Mouse (Mus musculus): ENCODE measurements around the gene Retreg2. TPM values are rescaled to one million over a fixed set of nuclear protein-coding genes. Genes with fewer than 3 reads are reported as not detected.

Gene Retreg2
- polyA plus RNA-seq, 1 experiment from 2014 or later, result 47.8 TPM

GRCm38 (mm10) chr1:75192452-75192851 is 49.9 kb downstream of the Retreg2 start:
- H3K4me2 ChIP-seq, result peak overlapping the region; percentile 87
- H3K27me3 ChIP-seq (replicated peaks), result no peaks in the 10 kb centered on the region
- peak overlapping the region; percentile 83 for H3K9ac ChIP-seq
- ATAC-seq (ENCODE audit: insufficient read depth, low FRiP score, low read depth), result peak; percentile 49
- peak overlapping the region; percentile 90 for H3K4me3 ChIP-seq (replicated peaks)
- WGBS, result under 1% methylated on average over 19 of the region's 19 CpGs
- H3K4me1 ChIP-seq, result peaks cover 19% of the 10 kb centered on the region
- peak overlapping the region; percentile 98 for H3K27ac ChIP-seq
- peaks cover 20% of the 10 kb centered on the region for H3K36me3 ChIP-seq
- H3K9me3 ChIP-seq, result no peaks in the 10 kb centered on the region

Other genes starting within 250 kb of the Retreg2 start
- gene Cryba2, start 249.6 kb upstream of the Retreg2 start, polyA plus RNA-seq (2015; fragmentation: Nextera tagmentation; extraction: Ambion mirVana), result 2.2 and 3.9 TPM in 2 replicates
- gene Cfap65, start 207.2 kb upstream of the Retreg2 start, polyA plus RNA-seq (2015; fragmentation: Nextera tagmentation; extraction: Ambion mirVana), result 0.06 TPM in 1 of 2 replicates, not detected in the other
- gene Ihh, start 191.1 kb upstream of the Retreg2 start, polyA plus RNA-seq (2015; fragmentation: Nextera tagmentation; extraction: Ambion mirVana), result 24.3 and 31.0 TPM in 2 replicates
- 8.6 and 9.5 TPM in 2 replicates for gene Nhej1, start 17.6 kb upstream of the Retreg2 start, polyA plus RNA-seq (2015; fragmentation: Nextera tagmentation; extraction: Ambion mirVana)
- gene Slc23a3, start 8.9 kb upstream of the Retreg2 start, polyA plus RNA-seq (2015; fragmentation: Nextera tagmentation; extraction: Ambion mirVana), result 0.49 and 0.86 TPM in 2 replicates
- gene Cnppd1, start 67 bp upstream of the Retreg2 start, polyA plus RNA-seq (2015; fragmentation: Nextera tagmentation; extraction: Ambion mirVana), result 38.8 and 44.9 TPM in 2 replicates
- gene Zfand2b, start 25.9 kb downstream of the Retreg2 start, polyA plus RNA-seq (2015; fragmentation: Nextera tagmentation; extraction: Ambion mirVana), result 41.0 and 41.2 TPM in 2 replicates
- gene Abcb6, start 37.6 kb downstream of the Retreg2 start, polyA plus RNA-seq (2015; fragmentation: Nextera tagmentation; extraction: Ambion mirVana), result 23.9 and 26.8 TPM in 2 replicates
- gene Ankzf1, start 49.4 kb downstream of the Retreg2 start, polyA plus RNA-seq (2015; fragmentation: Nextera tagmentation; extraction: Ambion mirVana), result 24.7 and 26.7 TPM in 2 replicates
- gene Atg9a, start 49.4 kb downstream of the Retreg2 start, polyA plus RNA-seq (2015; fragmentation: Nextera tagmentation; extraction: Ambion mirVana), result 26.5 and 27.0 TPM in 2 replicates
- gene Glb1l, start 68.0 kb downstream of the Retreg2 start, polyA plus RNA-seq (2015; fragmentation: Nextera tagmentation; extraction: Ambion mirVana), result 15.5 and 17.1 TPM in 2 replicates
- gene Stk16, start 68.1 kb downstream of the Retreg2 start, polyA plus RNA-seq (2015; fragmentation: Nextera tagmentation; extraction: Ambion mirVana), result 120 and 132 TPM in 2 replicates
- gene Tuba4a, start 77.1 kb downstream of the Retreg2 start, polyA plus RNA-seq (2015; fragmentation: Nextera tagmentation; extraction: Ambion mirVana), result 142 and 145 TPM in 2 replicates
- gene A630095N17Rik, start 89.3 kb downstream of the Retreg2 start, polyA plus RNA-seq (2015; fragmentation: Nextera tagmentation; extraction: Ambion mirVana), result not detected in 2 replicates
- gene Dnajb2, start 93.6 kb downstream of the Retreg2 start, polyA plus RNA-seq (2015; fragmentation: Nextera tagmentation; extraction: Ambion mirVana), result 34.9 and 35.9 TPM in 2 replicates
- gene Ptprn, start 121.7 kb downstream of the Retreg2 start, polyA plus RNA-seq (2015; fragmentation: Nextera tagmentation; extraction: Ambion mirVana), result 2.4 and 2.8 TPM in 2 replicates
- 7.5 and 9.6 TPM in 2 replicates for gene Resp18, start 135.6 kb downstream of the Retreg2 start, polyA plus RNA-seq (2015; fragmentation: Nextera tagmentation; extraction: Ambion mirVana)
- gene Dnpep, start 175.2 kb downstream of the Retreg2 start, polyA plus RNA-seq (2015; fragmentation: Nextera tagmentation; extraction: Ambion mirVana), result 123 and 137 TPM in 2 replicates
- gene Des, start 217.6 kb downstream of the Retreg2 start, polyA plus RNA-seq (2015; fragmentation: Nextera tagmentation; extraction: Ambion mirVana), result 92.1 and 93.2 TPM in 2 replicates
- gene Speg, start 232.5 kb downstream of the Retreg2 start, polyA plus RNA-seq (2015; fragmentation: Nextera tagmentation; extraction: Ambion mirVana), result 45.2 and 49.1 TPM in 2 replicates

All from stomach, embryonic 15.5 days (tissue).